Mouse (Mus musculus) MEL (cell line): Measurements from ENCODE around the gene Galnt10. TPM values are rescaled to one million over a fixed set of nuclear protein-coding genes. Genes with fewer than 3 reads are reported as not detected.

ENCODE experiments used
- DNase-seq: peaks from one replicate; pipeline ENCODE4 v3.0.0; 2011; ENCODE audit warnings: low read depth, low spot score
- H3K27ac ChIP-seq: 2 replicates; pipeline ENCODE4 v1.5.1; 2012; ENCODE audit warnings: low read depth, mild to moderate bottlenecking, control low read depth, low read length, moderate library complexity; ENCODE audit not compliant: control insufficient read depth
- H3K27me3 ChIP-seq, 2 experiments: fragments of 150-350 bp in 1 of 2; sonication (generic) in 1 of 2; 2 replicates each; pipeline ENCODE4 v1.6.1; 2012; ENCODE audit warnings: low read length in 2 of 2, mild to moderate bottlenecking in 2 of 2, improper control_type of control experiment in 1 of 2, moderate library complexity in 1 of 2; ENCODE audit not compliant: insufficient read depth in 2 of 2, control insufficient read depth in 1 of 2
- H3K36me3 ChIP-seq, 2 experiments: 2 replicates each; pipeline ENCODE4 v1.6.1; 2012 to 2014; ENCODE audit warnings: low read length in 2 of 2, improper control_type of control experiment in 1 of 2, inconsistent platforms in 1 of 2, mild to moderate bottlenecking in 1 of 2; ENCODE audit not compliant: insufficient read depth in 2 of 2, control insufficient read depth in 1 of 2
- H3K4me1 ChIP-seq, 2 experiments: fragments of 150-350 bp in 1 of 2; sonication (generic) in 1 of 2; 2 replicates each; pipeline ENCODE4 v1.6.1; 2012; ENCODE audit warnings: low read length in 2 of 2, improper control_type of control experiment in 1 of 2, mild to moderate bottlenecking in 1 of 2; ENCODE audit not compliant: insufficient read depth in 2 of 2, control insufficient read depth in 1 of 2
- H3K4me3 ChIP-seq, 2 experiments: fragments of 150-350 bp in 1 of 2; sonication (generic) in 1 of 2; 2 replicates each; pipeline ENCODE4 v1.5.1; 2012; ENCODE audit warnings: low read depth in 2 of 2, low read length in 2 of 2, mild to moderate bottlenecking in 2 of 2, moderate library complexity in 2 of 2, control low read depth in 1 of 2, improper control_type of control experiment in 1 of 2; ENCODE audit not compliant: control insufficient read depth in 1 of 2, insufficient read depth in 1 of 2
- H3K79me2 ChIP-seq: 2 replicates; pipeline ENCODE4 v1.6.1; 2012; ENCODE audit warnings: mild to moderate bottlenecking, low read length, moderate library complexity; ENCODE audit not compliant: control insufficient read depth, poor library complexity, insufficient read depth
- H3K9ac ChIP-seq: 2 replicates; pipeline ENCODE4 v1.6.1; 2012; ENCODE audit warnings: low read depth, mild to moderate bottlenecking, control low read depth, low read length, moderate library complexity; ENCODE audit not compliant: control insufficient read depth, poor library complexity, severe bottlenecking
- H3K9me3 ChIP-seq: fragments of 150-350 bp; sonication (generic); replicated peaks from 2 replicates; pipeline ENCODE4 v1.6.1; 2012; ENCODE audit warnings: mild to moderate bottlenecking, low read length, improper control_type of control experiment, moderate library complexity; ENCODE audit not compliant: insufficient read depth
- BHLHE40 ChIP-seq: IDR thresholded peaks from 2 replicates; pipeline ENCODE4 v1.6.1; 2012; ENCODE audit warnings: low read depth, mild to moderate bottlenecking, inconsistent platforms, low read length, improper control_type of control experiment, borderline replicate concordance
- CHD1 ChIP-seq: IDR thresholded peaks from 2 replicates; pipeline ENCODE4 v1.6.1; 2012; ENCODE audit warnings: low read depth, mild to moderate bottlenecking, inconsistent platforms, low read length, improper control_type of control experiment
- CTCF ChIP-seq, 3 experiments: IDR thresholded peaks in 2 of 3; conservative IDR thresholded peaks in 1 of 3; 2 replicates each; pipeline ENCODE4 v1.5.1; 2011 to 2012; ENCODE audit warnings: low read length in 3 of 3, low read depth in 2 of 3, mild to moderate bottlenecking in 2 of 3, improper control_type of control experiment in 1 of 3, inconsistent platforms in 1 of 3, mixed read lengths in 1 of 3, moderate library complexity in 1 of 3; ENCODE audit not compliant: control insufficient read depth in 1 of 3, insufficient read depth in 1 of 3, poor library complexity in 1 of 3, severe bottlenecking in 1 of 3
- E2F4 ChIP-seq: IDR thresholded peaks from 2 replicates; pipeline ENCODE4 v1.6.1; 2011; ENCODE audit warnings: low read depth, low read length, improper control_type of control experiment, borderline replicate concordance
- GATA1 ChIP-seq: IDR thresholded peaks from 2 replicates; pipeline ENCODE4 v1.6.1; 2011; ENCODE audit warnings: low read depth, low read length, improper control_type of control experiment
- HCFC1 ChIP-seq: IDR thresholded peaks from 2 replicates; pipeline ENCODE4 v1.6.1; 2012; ENCODE audit warnings: low read depth, mild to moderate bottlenecking, inconsistent platforms, low read length, improper control_type of control experiment, moderate library complexity
- JUND ChIP-seq: IDR thresholded peaks from 2 replicates; pipeline ENCODE4 v1.6.1; 2011; ENCODE audit warnings: low read depth, mild to moderate bottlenecking, improper control_type of control experiment, low read length
- MAFK ChIP-seq: IDR thresholded peaks from 2 replicates; pipeline ENCODE4 v1.6.1; 2011; ENCODE audit warnings: low read depth, mild to moderate bottlenecking, low read length, improper control_type of control experiment, borderline replicate concordance
- MAX ChIP-seq: IDR thresholded peaks from 2 replicates; pipeline ENCODE4 v1.6.1; 2011; ENCODE audit warnings: low read length, improper control_type of control experiment
- MEF2A ChIP-seq: IDR thresholded peaks from 2 replicates; pipeline ENCODE4 v1.6.1; 2014; ENCODE audit warnings: low read depth, mild to moderate bottlenecking, inconsistent platforms, low read length, improper control_type of control experiment; ENCODE audit not compliant: poor library complexity, insufficient replicate concordance, severe bottlenecking; ENCODE audit errors: extremely low read depth
- MYB ChIP-seq: IDR thresholded peaks from 2 replicates; pipeline ENCODE4 v1.6.1; 2011; ENCODE audit warnings: mild to moderate bottlenecking, low read depth, low read length, improper control_type of control experiment
- NELFE ChIP-seq: IDR thresholded peaks from 2 replicates; pipeline ENCODE4 v1.6.1; 2011; ENCODE audit warnings: low read depth, low read length, improper control_type of control experiment
- NRF1 ChIP-seq: IDR thresholded peaks from 2 replicates; pipeline ENCODE4 v1.6.1; 2014; ENCODE audit warnings: low read depth, mild to moderate bottlenecking, inconsistent platforms, low read length, improper control_type of control experiment, moderate library complexity; ENCODE audit not compliant: poor library complexity, insufficient read depth, severe bottlenecking
- POLR2AphosphoS5 ChIP-seq: IDR thresholded peaks from 2 replicates; pipeline ENCODE4 v1.6.1; 2012; ENCODE audit warnings: low read depth, borderline replicate concordance, mild to moderate bottlenecking, inconsistent platforms, low read length, moderate library complexity, mixed read lengths
- RAD21 ChIP-seq: IDR thresholded peaks from 2 replicates; pipeline ENCODE4 v1.6.1; 2011; ENCODE audit warnings: mild to moderate bottlenecking, low read depth, low read length, improper control_type of control experiment
- UBTF ChIP-seq: IDR thresholded peaks from 2 replicates; pipeline ENCODE4 v1.6.1; 2012; ENCODE audit warnings: low read depth, mild to moderate bottlenecking, inconsistent platforms, low read length, improper control_type of control experiment, moderate library complexity, borderline replicate concordance; ENCODE audit not compliant: insufficient read depth
- USF1 ChIP-seq: IDR thresholded peaks from 2 replicates; pipeline ENCODE4 v1.6.1; 2014; ENCODE audit warnings: low read depth, mild to moderate bottlenecking, inconsistent platforms, low read length, improper control_type of control experiment, moderate library complexity
- USF2 ChIP-seq, 2 experiments: IDR thresholded peaks; 2 replicates each; pipeline ENCODE4 v1.6.1; 2011 to 2012; ENCODE audit warnings: improper control_type of control experiment in 2 of 2, low read length in 2 of 2, borderline replicate concordance in 1 of 2, inconsistent platforms in 1 of 2, low read depth in 1 of 2, mild to moderate bottlenecking in 1 of 2; ENCODE audit not compliant: insufficient read depth in 1 of 2
- ZC3H11A ChIP-seq: IDR thresholded peaks from 2 replicates; pipeline ENCODE4 v1.6.1; 2012; ENCODE audit warnings: low read depth, mild to moderate bottlenecking, inconsistent platforms, low read length, improper control_type of control experiment
- ZMIZ1 ChIP-seq: IDR thresholded peaks from 2 replicates; pipeline ENCODE4 v1.6.1; 2012; ENCODE audit warnings: low read depth, mild to moderate bottlenecking, inconsistent platforms, low read length, improper control_type of control experiment, moderate library complexity
- polyA plus RNA-seq, 2 experiments: library from polyadenylated mRNA; stranded (reverse) in 1 of 2; unstranded in 1 of 2; fragments of >175 nt in 1 of 2; fragments of >200 nt in 1 of 2; gene quantifications; 2 replicates each; pipeline versions ENCODE4 v1.2.1 to v1.2.4; 2012; ENCODE audit warnings: low replicate concordance in 2 of 2, low read depth in 1 of 2; ENCODE audit not compliant: insufficient read length in 2 of 2, insufficient read depth in 1 of 2, missing spikeins in 1 of 2
- total RNA-seq: library from RNA; depleted of rRNA; stranded (reverse); fragments of 300-350 nt; gene quantifications from 2 replicates; pipeline ENCODE4 v1.2.3, GENCODE M21; 2012

Galnt10 gene
- total and polyA plus RNA-seq, 3 experiments, result 26.7 to 27.4 TPM; not detected in 1

GRCm38 (mm10) chr11:57724791-57725463, 79.7 kb downstream of the Galnt10 start (continued):
- no peak for TF ChIP-seq MAFK
- no peak; the same call in 1 of the 2 replicates for TF ChIP-seq MAX
- TF ChIP-seq GATA1, result no peak
- TF ChIP-seq MYB, result no peak
- peak; percentile 19; the same call in 1 of the 2 replicates for TF ChIP-seq RAD21
- TF ChIP-seq MEF2A, result no peak
- TF ChIP-seq CHD1, result no peak
- TF ChIP-seq NELFE, result no peak
- no peak for TF ChIP-seq USF2 (IDR thresholded peaks at IDR 0.05; ENCODE audit: borderline replicate concordance in 1 of 2, insufficient read depth in 1 of 2, low read depth in 1 of 2, low read length in 2 of 2)
- TF ChIP-seq JUND, result no peak
- no peak for TF ChIP-seq POLR2AphosphoS5
- TF ChIP-seq E2F4, result no peak
- peak; percentile 30 for TF ChIP-seq ZC3H11A
- no peak for TF ChIP-seq NRF1
- no peak for TF ChIP-seq BHLHE40
- TF ChIP-seq USF1, result no peak
- peak; percentile 25 to 39 (median 38); a peak in 4 of 6 replicates for TF ChIP-seq CTCF (IDR thresholded peaks at IDR 0.05 in 2 of 3, conservative IDR thresholded peaks at IDR 0.05 in 1 of 3; ENCODE audit: control insufficient read depth in 1 of 3, insufficient read depth in 1 of 3, low read depth in 2 of 3, low read length in 3 of 3, poor library complexity in 1 of 3, severe bottlenecking in 1 of 3)

- Histone ChIP-seq H3K27ac (no peak overlapping the region), H3K4me1 (no peaks in the 10 kb centered on the region), H3K4me3 (no peak overlapping the region), H3K27me3 (no peaks in the 10 kb centered on the region)
- no peak for TF ChIP-seq UBTF
- TF ChIP-seq HCFC1, result no peak
- TF ChIP-seq POLR2AphosphoS5, result no peak
- no peak for TF ChIP-seq CTCF (IDR thresholded peaks at IDR 0.05 in 2 of 3, conservative IDR thresholded peaks at IDR 0.05 in 1 of 3; ENCODE audit: control insufficient read depth in 1 of 3, insufficient read depth in 1 of 3, low read depth in 2 of 3, low read length in 3 of 3, poor library complexity in 1 of 3, severe bottlenecking in 1 of 3)
- TF ChIP-seq ZMIZ1, result no peak
- TF ChIP-seq, all 39 proteins: peak for 0
- Histone ChIP-seq H3K36me3 (no peaks in the 10 kb centered on the region; a peak in 2 of 4 replicates), H3K9me3 (no peaks in the 10 kb centered on the region), H3K79me2 (no peaks in the 10 kb centered on the region), H3K9ac (no peak overlapping the region)
- DNase-seq, result no peak
Observed at GRCm38 (mm10) chr11:57725926-57726325, 80.7 kb downstream of the Galnt10 start.
